Mouse (Mus musculus) gastrocnemius, postnatal 14 days (tissue): Measurements from ENCODE around the gene G6pc2. TPM values are rescaled to one million over a fixed set of nuclear protein-coding genes. Genes with fewer than 3 reads are reported as not detected.
A peak's percentile ranks its signal among the peaks of the same experiment; 100 is the strongest.

Experiments used
- DNase-seq: peaks from one replicate; pipeline ENCODE4 v3.0.0; 2021; ENCODE audit warnings: mixed read lengths
- intact Hi-C: fragments of 180-260 bp; cut with DNase I; formaldehyde crosslinking; loops from one replicate; pipeline ENCODE4 v1.15.1; 2025; ENCODE audit warnings: low total_unique reads
- long read RNA-seq, 2 experiments: library from polyadenylated mRNA; stranded (forward); transcript quantifications; one replicate each; pipeline ENCODE4 v2.0.0; 2021
- total RNA-seq, 2 experiments: library from RNA; stranded (reverse); gene quantifications; 2 replicates each; pipeline ENCODE4 v1.2.3; 2021

Gene G6pc2
- not detected for total RNA-seq
- long read RNA-seq, experiment 1: 0 reads
- long read RNA-seq, experiment 2: 0 reads

DNA sequence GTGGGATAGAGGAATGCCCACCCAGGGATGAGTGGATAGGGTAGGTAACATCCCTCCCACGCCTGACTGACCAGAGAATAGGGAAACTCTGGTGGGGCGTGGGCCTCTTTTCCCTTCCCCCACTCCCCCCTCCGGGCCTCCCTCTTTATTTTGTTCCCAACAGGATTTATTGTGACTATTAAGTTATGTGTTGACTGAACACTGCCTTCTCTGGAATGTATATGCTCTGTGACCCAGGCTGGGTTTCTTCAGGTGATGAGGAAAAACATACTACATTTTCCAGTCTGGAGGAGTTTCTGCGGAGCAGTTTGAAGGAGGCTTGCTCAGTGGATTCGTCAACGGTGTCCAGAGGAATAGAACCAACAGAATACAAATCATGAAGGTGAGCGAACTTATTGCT is at the start of gene G6pc2:
G6pc2 (plus strand) TSS at position 301 of the 400 bp plus-strand sequence.
- intact Hi-C loops: no loop called here

DNA sequence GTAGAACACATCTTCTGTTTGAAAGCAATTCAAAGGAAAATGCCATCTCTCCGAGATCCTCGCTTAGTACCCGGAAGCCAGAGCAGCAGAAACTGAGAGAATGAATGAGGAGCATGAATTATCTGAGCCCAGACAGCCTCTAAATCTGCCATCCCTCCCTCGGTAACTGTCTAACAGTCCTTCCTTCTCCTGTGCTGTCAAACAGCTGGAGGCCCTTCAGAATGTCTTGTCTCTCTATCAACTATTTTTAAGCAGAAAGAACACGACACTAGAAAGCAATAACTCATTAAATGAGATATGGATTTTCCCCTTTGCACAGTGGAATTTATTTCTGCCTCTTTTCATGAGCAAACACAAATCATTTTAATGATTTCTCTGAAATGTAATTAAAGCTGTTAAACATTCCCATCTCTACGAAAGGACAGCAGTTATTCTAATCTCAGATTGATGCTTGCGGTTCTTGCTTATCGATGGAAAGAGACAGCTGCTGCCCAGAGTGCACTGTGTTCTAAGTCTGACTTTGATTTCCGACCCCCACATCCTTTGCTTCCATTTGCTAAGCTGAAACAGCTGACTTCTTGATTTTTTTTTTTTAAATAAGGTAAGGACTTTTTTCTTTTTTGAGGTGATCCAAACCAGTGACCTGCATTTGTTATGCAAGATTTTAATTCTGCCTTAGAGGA is 40.3 kb upstream of the G6pc2 start:
- intact Hi-C loops: no loop called here
- DNase-seq: no peak

More for the DNA sequence above, at the start of gene G6pc2:
- DNase-seq: no peak

DNA sequence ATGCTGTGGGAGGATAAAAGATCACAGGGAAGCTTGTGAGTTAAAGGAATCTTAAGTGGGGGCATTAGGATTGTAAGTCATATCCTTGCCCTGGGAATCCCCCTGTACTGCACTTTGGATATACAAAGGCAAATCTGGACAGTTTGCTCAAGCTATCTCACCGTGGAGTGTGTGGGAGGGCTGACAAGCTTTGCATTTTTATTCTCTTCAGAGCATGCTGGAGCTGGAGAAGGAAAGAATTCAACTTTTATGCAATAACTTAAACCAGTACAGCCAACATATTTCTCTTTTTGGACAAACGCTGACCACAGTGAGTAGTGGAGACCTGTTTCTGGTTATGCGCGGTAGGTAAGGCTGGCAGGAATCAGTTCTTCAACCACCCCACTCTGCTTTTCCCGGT is 35.6 kb upstream of the G6pc2 start:
- intact Hi-C loops: no loop called here
- no peak for DNase-seq

DNA sequence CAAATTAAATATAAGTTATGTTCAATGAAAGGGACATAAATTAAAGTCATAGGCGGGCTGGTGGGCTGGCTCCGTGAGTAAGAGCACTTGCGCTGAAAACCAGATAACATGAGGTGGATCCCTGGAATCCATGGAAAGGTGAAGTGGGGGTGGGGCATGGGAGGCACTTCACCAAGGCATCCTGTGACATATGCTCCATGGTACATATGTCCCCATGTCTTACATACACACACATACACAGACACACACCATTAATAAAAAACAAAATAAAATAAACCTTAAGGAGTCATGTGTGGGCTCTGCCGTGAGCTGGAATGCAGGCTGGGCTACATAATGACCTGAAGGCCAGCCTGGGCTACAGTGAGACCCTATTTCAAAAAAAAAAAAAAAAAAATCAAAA is 31.2 kb upstream of the G6pc2 start:
- DNase-seq: no peak

DNA sequence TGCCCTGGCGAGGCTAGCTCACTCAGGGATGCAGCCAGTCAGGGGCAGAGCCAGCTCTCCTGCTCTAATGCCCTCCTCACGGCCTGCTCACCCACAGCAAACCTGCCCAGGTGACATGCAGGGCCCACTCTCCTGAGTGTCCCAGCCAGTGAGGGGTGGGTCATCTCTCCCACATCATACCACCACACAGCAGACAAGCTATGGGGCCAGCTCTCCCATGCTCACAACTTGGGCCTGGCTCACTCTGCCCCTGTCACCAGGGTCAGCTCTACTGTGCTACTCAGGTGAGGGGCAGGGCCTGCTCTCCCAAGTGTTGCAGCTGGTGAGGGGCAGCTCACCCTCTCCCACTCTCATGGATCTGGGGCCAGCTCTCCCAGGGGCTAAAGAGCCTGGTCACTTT is 22.9 kb upstream of the G6pc2 start:
- intact Hi-C loops: no loop called here
- no peak for DNase-seq

More for the DNA sequence above, 31.2 kb upstream of the G6pc2 start:
- intact Hi-C loops: no loop called here

DNA sequence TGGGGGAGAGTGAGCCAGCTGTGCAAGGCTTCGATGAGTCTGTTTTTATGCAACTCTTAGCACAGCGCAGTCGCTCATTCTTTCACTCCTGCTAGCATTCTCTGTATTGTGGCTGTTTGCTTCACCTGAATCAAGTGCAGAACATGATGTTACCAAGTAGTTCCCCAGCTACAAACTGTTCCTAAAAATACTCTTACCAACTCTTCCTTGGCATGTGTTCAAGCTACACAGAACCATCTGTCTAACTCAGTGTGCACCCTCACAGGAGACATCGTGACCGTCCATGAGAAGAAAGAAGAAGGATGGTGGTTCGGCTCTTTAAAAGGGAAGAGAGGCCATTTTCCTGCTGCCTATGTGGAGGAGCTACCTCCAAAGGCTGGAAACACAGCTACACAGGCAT is 22.1 kb upstream of the G6pc2 start:
- DNase-seq: no peak
- intact Hi-C loops: no loop called here

DNA sequence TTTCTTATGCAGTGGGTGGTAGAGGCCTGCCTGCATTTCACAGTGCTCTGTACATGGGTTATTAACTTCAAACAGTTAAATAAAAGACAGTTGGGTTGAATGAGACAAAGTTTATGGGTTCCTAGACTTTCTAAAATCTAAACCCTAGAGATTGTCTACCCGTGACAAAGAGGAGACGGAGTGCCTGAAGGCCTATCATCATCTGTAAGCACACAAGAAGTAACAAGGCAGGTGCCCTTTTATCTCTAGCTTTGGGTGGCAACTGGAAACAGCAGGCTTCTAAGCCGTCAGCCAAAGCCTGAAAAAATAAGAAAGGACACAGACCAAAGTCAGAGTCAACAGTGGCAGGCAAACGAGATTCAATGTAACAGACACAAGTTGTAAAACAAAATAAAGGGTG is 21.7 kb upstream of the G6pc2 start:
- intact Hi-C loops: no loop called here

DNA sequence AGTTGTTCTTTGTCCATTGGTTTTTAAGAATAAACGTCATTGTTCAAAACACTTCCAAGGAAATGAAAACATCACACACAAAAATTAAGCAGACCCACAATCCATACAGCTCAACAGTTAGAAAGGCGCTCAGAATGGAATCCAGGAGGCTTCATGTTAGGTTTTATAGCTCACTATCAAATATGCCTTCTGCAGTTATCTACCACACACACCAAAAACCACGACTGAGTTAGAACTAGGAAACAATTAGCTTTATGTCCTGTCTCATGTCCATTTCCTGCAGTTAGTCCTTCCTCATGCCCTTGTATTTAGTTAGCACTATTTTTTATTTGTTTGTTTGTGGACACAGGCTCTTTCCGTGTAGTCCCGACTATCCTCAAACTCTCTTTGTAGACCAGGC is 19.8 kb upstream of the G6pc2 start:
- intact Hi-C loops: no loop called here
- no peak for DNase-seq

More for the DNA sequence above, 21.7 kb upstream of the G6pc2 start:
- no peak for DNase-seq

DNA sequence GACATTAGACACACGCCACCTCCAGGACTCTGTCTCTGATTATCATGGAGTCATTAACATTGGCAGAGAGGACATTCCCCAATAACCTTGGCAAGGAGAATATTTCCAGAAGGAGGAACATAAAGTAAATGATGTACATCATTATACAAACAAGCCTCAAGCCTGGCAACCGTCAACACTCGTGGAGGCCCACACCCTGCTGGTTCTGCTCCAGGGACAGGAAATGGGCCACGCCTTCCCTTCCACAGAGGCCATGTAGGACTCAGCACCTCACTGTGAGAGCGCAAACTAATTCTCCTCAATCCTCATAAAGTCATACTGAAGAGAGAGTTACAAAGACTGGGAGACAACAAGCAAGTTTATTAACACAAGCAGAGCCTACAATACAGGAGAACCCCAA is 17.3 kb upstream of the G6pc2 start:
- no peak for DNase-seq
- intact Hi-C loops: no loop called here

DNA sequence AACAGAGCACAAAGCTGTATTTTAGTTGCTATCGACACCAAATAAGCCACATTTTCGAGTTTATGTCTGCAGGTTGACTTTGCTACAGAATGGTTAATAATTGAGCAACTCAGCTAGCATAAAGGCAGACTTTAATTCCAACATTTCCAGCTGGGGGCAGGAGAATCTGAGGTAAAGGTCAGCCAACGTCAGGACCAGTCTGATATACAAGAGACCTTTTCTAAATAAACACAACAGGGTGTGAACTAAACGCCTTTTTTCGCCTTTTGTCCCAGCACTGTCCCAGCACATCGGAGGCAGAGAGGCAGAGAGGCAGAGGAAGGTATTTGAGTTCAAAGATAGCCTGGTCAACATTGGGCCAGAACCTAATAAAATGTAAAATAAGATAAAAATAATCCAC is 5.7 kb upstream of the G6pc2 start:
- intact Hi-C loops: no loop called here
- DNase-seq: no peak

DNA sequence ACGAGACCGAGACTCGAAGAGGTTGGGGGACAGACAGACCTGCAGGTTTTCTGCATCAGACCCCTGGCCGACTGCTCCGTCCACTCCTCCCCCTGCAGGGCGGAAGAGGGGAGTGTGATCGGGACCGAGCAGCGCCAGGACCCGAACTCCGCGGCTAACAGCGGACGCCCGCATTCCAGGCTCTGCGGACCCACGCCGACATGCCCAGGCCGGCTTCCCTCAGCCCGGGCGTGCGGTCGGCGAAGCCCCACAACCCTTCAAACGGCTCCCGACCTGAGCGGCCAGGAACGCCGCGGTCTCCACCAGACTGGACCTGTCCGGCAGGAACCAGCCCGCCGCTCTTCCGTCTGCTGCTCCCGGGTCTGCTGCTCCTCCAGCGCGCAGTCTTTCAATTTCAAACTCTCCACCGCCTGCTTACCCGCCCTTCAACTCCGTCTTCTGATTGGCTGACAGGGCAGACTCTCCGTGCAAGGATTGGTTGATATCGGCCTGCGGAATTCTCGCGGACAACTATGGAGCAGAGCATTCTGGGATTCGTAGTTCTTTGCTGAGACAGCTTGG is 5.0 kb upstream of the G6pc2 start, which contains the start of gene Spc25:
Spc25 (minus strand) TSS at position 404 of the 561 bp plus-strand sequence.
- intact Hi-C loops: no loop called here
- DNase-seq: peak; percentile 86

DNA sequence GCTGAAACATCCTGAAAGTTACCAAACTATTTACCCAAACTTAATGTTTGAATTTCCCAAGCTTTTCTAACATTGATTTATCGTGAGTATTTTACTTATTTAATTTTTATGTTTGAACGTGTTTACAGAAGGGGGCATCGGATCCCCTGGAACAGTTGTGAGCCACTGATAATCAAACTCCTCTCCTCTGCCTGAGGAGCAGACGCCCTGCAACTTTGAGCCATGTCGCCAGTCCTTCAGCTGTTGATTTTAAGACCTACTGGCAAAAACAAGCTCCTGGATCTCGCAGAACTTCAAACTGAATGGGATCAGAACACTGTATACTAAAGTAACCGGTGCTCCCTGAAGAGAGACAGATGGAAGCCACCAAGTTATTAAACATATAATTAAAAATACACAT is 4.3 kb upstream of the G6pc2 start:
- intact Hi-C loops: no loop called here
- DNase-seq: no peak

DNA sequence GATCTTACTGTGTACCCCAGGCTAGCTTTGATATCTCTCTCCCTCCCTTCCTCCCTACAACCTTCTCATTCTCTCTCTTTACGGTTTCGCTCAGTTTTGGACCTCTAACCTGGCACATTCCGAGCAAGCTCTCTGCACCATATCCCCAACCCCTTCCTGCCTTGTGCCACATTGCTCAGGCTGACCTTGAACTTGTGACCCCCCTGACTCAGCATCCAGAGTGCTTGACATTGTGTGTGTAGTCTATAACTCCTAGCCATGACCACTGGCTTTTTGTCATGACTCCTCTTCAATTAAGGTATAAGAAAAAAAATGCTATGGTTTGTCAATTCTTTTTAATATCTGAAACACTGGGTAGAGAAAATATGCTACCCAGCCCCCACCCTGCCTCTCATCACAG is 1.2 kb upstream of the G6pc2 start:
- DNase-seq: no peak

DNA sequence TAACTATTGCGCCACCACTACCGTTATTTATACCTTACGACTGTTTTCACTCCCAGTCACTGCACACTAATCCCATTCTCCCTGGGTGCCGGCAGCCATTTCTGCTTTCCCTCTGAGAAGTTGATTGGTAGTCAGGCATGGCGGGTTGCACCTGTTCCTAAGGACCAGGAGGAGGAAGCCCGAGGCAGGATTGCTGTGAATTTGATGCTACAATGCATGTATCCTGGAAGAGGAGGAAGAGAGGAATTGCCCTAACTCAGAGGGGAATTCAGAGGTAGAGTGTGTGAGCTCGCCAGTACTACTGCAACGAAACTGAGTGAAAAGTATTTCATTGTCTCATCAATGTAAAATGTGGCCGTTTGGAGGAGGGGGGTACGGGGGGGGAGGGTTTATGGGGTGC is 1.8 kb downstream of the G6pc2 start:
- intact Hi-C loops: no loop called here
- no peak for DNase-seq

More for the DNA sequence above, 1.2 kb upstream of the G6pc2 start:
- intact Hi-C loops: no loop called here

DNA sequence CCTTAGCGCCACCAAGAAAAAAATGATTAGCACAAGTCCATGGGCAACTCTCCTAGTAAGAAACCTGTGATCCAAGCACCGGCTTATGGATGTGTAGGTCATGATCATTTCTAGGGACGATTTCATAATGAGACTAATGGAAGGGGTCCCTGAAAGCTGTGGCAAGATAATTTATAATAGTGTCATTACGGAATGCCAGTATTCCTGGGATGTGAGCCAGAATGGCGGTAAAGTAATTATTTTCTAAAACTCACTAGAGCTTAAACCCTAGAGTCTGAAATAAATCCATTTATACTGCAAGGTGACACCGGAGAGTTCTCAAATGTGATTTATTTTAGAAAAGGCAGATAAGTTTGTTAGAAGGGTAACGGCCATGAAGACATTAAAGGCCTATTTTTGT is 4.4 kb downstream of the G6pc2 start:
- intact Hi-C loops: no loop called here
- no peak for DNase-seq

DNA sequence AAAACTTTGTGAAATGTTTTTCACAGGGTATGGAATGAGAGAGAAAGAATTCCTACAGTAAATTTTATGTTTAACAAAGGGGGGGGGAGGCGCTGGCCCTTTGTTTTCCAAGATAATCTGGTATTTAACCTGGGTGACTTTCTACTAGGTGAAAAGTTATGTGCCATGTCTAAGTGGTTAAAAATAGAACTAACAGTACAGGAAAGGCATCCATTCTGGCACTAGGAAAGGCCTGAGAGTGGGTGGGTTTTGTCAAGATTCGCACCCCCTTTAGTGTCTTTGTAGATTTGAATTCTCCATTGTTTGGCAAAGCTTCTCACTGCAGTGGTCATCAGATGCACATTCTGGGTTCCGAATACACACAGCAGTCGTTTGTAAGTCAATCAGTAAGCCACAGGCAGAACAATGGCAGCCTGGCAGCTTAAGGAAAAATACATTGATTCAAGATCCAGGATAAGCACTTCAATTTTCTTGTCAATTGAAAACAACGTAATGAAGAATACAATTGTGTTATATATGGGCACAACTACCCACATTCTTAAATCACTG is 11.1 kb downstream of the G6pc2 start:
- DNase-seq: no peak
- intact Hi-C loops: no loop called here

DNA sequence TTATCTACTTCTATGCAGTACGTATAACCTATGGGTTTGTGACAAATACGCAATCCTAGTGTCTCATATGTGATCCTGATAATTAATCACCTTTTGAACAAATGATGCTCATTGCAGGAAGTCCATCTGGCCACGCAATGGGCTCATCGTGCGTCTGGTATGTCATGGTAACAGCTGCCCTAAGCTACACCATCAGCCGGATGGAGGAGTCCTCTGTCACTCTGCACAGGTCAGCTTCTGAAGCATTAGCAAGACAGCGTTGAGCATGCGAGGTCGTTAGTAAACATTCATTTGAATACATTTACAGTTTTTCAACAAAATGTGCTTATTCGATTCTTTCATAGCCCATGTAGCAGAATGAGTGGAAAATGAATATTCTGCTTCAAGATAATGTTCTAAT is 11.9 kb downstream of the G6pc2 start:
- intact Hi-C loops: no loop called here
- no peak for DNase-seq

DNA sequence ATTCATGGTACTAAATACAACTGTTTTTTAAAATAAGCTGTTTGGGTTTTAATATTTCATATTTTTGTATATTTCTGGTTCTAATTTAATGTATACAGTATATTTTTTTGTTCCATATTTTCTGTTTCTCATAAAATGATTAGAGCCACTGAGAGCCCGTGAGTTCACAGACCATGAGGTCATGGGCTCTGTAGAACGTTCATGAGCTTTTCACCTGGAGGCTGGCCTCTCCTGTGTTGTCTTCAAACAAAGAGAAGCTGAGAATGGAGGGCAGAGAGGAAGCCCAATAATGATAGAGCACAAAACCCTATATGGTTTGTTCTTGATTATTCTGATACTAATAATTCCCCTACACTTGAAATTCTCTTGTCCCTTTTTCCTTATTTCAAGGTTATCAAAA is 13.9 kb downstream of the G6pc2 start:
- intact Hi-C loops: no loop called here
- DNase-seq: no peak

DNA sequence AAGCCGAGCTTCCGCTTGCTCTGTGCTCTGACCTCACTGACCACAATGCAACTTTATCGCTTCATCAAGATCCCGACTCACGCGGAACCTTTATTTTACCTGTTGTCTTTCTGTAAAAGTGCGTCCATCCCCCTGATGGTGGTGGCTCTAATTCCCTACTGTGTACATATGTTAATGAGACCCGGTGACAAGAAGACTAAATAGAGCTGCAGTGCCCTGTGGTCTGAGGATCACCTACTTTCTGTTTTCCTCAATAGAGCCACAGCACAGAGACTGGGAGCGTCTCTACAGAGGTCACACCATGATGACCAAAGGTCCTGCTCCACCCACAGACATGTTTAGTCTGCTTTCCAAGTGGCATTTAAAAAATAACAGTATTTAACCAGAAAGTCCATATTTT is 16.0 kb downstream of the G6pc2 start:
- no peak for DNase-seq
- intact Hi-C loops: no loop called here

DNA sequence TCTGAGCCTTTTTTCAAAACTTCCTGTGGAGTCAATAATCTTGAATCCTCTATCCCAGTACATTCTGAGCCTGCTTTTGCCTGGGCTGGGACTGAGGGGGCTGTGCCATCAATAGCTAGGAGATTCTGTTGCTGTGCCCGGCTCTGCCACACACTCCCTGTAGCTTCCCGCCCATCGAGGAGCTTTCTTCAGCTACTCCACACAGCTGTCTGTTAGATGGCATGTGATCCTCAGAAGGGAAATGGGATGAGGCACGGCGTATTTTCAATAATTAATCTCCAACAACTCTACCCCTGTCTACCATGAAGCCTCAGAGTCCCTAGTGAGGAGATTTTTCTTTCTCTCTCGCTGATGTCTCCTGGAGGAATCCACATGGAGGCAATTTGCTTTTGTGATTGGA is 17.8 kb downstream of the G6pc2 start:
- DNase-seq: no peak
- intact Hi-C loops: no loop called here

DNA sequence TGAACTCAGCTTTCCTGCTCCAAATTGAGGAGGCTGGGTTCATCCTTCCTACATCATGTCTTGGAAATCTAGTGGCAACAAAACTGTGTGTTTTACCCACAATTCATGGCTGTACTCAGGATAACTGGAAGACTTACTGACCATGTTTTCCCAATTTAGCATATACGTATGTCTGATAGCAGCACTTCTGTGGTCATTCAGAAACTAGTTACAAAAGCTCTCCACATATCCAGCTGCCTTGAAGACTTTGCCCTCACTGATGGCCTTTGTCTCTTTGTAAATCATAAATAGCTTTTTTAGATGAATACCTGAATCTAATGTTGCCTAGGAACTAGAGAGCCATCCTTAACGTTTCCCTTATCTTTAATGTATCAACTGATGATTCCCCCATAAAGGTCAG is 19.3 kb downstream of the G6pc2 start:
- DNase-seq: no peak
- intact Hi-C loops: no loop called here
